Mouse (Mus musculus): ENCODE data around the gene Inpp4a.

The Inpp4a gene

DNA sequence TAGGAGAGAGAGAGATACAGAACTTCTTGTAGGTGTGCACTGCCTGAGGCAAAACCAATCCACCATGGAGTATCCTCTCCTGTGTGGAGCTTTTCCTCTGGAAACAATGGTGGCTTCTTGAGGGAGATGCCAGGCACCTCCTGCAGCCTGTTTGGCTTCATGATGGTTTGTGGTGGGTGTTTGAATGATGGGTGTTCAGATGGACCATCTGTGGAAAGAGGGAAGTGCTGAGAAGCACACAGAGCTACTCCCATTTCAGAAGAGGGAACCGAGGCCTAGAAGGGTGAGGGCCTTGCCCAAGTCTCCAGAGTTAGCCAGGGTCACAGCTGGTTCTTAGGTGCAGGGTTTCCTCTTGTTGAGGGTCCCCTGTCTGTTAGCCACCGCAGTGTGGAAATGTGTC lies 23.0 kb downstream of the Inpp4a start:
- ATAC-seq (ENCODE audit: low TSS enrichment), result peak; percentile 64; the same call in 1 of the 2 replicates

DNA sequence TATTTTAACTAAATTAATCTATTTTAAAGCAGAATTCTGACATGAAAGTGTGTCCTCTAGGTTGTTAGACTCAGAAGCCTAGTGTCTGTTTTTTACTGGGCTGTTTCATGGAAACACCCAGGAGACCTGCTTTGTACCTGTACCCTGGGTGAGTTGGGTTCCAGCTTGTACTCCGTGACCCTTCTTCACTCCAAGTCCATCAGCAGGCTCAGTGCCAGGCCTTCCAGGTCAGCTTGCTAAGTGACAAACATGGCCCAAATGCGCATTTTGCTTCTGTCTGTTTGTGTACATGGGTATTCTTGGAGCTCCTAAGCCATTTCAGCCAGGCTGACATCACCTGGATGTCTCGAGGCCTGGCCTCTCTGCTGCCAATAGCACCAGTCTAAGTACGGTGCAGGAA lies 23.5 kb downstream of the Inpp4a start:
- ATAC-seq (ENCODE audit: low TSS enrichment), result no peak

DNA sequence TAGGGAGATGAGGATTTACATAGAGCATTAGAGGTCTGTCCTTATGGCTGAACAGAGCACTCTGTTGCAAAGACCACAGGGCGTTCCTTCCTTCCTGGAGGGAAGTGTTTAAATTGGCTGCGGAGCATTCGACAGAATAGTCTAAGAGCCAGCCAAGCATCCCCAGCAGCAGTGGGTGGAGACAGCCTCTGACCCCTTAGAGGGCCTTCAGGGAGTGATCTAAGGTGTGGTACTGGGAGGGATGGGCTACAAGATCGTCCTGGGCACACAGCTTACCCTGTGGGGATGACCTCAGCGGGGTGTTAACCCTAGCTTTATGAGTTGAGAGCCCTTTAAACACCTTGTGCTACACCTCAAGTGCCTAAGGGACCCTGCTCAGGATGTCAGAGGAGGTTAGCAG lies 24.9 kb downstream of the Inpp4a start:
- ATAC-seq (ENCODE audit: low TSS enrichment), result no peak

DNA sequence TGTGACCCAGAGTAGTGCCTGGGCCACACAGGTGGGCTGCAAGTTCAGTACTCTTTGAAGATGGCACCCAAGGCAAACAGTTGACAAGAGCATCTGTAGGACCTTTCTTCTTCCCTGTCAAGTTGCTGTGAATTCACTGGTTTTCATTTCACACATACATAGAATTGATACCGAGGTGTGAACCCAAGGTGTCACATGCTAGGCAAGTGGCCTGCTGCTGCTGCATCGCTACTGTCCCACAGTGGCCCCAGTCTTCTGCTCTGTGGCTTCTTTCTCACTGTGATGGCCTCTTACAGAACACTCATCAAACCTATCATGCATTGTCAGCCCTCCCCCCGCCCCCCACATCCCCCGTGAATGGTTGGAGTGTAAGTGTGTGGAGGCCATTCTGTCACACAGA lies 27.6 kb downstream of the Inpp4a start:
- ATAC-seq (ENCODE audit: low TSS enrichment), result no peak

DNA sequence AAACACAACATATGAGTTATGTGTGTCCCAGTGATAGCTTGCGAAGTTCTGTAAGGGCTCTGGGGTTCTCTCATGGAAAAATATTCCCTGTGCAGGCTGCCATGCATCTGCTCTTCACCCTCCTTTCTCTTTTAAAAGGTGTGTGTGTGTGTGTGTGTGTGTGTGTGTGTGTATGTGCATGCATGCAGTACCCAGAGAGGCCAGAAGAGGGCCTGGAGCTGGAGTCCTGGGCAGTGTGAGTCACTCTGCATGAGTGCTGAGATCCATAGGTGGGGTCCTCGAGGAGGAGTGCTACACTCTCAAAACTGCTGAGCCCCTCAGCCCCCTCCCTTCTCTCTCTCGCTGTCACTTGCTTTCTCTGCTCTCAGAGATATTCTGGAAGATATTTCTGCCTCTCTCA lies 29.5 kb downstream of the Inpp4a start:
- no peak for ATAC-seq (ENCODE audit: low TSS enrichment)

DNA sequence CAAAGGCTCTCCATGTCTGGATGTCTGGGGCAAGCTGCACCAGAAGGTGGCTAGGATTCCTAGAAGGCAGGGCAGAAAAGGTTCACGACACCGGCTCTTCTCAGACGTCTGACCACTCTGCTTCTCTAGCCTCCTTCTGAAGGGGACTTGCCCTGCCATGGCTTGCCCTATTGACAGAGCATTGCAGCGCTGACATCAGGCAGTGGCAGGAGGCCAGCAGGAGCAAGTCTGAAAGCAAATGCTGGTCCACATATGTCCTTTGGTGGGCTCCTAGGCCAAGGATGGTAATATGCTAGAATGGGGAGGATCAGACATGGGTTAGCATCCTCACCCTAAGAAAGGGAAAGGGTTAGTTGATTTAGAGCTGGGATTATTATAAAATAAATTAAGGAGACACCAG lies 30.2 kb downstream of the Inpp4a start:
- no peak for ATAC-seq (ENCODE audit: low TSS enrichment)

DNA sequence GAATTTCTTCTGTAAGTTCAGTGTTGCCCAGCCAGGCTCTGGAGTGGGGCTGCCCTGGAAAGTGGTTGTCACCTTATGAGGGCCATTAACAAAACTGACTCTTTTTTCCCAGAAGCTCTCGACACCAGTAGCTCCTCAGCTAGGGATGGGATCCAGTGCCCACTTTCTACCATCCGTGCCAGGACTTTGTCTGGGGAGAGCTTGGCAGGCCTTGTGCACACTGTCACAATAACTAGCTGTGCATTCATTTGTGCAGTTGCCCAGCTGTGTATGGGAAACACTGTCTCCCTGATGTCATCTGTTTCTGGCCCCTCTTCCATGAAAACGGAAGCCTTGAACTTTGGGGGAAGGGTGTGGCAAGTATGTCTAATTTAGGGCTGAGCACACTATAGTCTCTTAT lies 33.1 kb downstream of the Inpp4a start:
- ATAC-seq (ENCODE audit: low TSS enrichment), result no peak

DNA sequence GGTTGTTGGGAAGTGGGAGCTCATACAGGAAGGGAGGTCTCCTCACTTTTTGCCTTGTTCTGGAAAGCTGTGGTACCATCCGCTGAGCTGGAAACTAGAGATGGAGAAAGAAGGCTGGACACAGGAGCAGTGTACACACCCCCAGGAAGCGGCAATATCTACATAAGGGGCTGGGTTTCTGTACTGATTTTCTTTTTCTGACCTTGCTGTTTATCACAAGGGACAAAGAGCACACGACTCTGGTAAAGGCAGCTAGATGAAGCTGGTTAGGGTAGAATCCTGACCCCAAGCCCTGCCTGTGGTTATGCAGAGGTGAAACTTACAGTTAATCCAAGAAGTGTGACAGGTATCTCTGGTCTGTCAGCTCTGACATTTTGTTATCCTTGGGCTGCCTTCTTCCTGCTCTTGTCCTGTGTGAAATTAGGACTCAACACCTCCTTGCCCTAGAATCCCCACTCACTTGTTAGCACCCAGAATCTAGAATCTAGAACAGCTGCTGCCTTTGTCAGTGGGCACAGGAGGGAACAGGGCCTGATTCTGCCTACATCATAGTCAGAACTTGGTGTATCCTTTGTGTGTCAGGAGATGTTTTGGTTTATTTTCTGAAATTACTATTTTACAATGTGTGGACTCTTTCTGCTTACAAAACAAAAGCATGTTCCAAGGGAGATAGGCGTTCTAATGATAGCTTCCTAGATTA lies 34.2 kb downstream of the Inpp4a start:
- peak; percentile 73 for ATAC-seq (ENCODE audit: low TSS enrichment)

DNA sequence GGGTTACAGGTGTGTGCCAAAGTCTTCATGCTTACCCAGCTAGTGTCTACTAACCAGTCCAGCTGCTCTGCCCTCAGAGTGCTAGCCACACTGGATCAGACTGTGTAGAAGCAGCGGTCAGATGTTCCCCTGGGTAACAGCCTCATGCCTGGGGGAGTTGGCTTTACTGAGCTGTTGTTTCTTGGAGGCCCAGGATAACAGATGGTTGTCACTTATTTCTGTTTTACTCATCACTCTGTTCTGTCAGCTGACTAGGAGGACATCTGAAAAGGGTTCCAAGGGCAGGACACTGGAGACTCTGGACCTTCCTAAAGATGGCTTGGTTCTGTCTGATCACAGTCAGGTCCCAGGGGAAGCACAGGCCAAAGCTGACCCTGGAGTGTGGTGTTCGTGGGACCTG lies 36.4 kb downstream of the Inpp4a start:
- no peak for ATAC-seq (ENCODE audit: low TSS enrichment)

DNA sequence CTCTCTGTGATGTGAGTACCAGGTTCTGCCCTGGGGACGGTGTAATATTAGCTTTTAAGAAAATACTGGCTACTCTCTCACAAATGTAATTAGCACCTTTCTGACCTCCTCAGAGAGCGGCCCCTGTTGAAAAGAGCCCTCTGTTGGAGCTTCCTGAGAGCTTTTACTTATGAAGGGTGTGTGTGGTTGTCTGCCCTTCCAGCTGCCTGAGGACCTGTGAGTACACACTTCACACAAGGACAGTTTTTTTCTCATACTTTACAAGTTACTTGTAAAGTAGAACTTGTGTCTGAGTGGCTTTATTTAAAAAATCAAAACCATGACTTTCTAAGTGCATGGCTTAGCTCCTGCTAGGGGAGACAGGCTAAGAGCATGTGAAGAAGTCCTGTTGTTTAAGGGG lies 37.1 kb downstream of the Inpp4a start:
- ATAC-seq (ENCODE audit: low TSS enrichment), result no peak

DNA sequence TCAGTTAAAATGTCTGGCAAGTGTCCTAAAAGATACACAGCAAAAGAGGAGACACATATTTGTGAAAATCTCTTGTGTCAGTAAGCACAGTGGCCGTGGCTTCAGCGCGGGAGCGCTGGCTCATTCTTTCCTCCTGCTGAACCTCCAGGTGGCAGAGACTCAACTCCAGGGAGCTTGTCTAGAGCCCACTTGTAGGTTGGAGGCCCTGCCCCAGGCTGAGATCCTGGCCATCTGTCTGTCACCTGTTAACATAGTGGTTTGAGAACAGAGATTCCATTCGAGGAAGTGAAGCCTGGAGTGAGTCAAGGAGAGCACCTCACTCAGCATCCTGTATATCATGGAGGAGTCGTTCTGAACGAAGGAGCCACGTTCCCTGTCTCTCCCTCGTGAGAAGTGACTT lies 37.6 kb downstream of the Inpp4a start:
- ATAC-seq (ENCODE audit: low TSS enrichment), result no peak

DNA sequence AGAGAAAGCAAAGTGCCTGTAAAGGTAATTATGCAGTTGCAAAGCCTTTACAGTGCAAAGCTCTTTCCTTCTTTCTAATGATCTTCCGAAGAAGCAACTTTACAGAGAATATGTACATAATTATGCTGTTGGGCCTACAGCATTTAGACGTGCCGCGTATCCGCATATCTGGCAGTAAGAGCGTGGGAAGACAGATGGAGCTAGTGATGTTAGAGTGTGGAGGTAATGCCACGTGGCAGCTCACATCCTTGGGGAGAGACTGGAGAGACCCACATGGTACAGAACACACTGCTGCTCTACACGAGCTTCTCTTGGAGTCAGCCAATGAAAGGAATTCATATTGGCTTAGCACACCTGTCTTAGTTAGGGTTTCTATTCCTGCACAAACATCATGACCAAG lies 39.5 kb downstream of the Inpp4a start:
- ATAC-seq (ENCODE audit: low TSS enrichment), result peak; percentile 88

DNA sequence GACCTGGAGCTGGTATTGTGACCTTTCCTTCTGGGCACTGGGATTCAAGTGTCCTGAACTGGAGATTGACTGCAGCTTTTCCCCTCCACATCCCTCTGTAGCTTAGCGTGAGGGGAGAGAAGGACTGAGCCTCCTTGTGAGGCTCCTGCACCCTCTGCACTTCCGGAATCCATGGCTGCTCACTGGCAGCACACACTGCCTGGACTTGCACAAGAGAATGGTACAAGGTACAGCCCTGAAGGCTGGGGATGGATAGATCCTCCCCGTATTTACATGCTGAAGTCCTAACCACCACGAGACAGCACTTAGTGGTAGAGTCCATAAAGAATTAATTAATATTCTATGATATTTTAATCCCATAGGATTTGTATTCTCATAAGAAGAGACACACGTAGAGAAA lies 41.7 kb downstream of the Inpp4a start:
- ATAC-seq (ENCODE audit: low TSS enrichment), result no peak

DNA sequence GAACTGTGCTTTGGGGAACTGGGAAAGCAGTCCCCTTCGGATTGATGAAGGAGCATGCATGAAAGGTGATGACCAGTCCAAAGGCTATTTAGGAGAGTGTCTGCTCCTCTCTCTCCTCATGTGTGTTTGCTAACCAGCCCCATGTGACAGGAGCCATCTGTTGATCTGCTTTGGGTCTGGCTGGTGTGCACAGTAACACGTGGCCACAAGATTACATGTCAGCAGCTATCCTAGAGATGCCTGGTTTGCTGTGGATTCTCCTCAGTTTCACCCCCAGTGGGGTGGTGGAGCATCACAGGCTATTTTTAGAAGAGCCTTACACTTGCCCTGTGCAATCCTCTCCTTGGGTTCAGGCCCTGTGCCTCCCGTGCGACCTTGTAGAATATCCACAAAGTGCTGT lies 42.2 kb downstream of the Inpp4a start:
- no peak for ATAC-seq (ENCODE audit: low TSS enrichment)

DNA sequence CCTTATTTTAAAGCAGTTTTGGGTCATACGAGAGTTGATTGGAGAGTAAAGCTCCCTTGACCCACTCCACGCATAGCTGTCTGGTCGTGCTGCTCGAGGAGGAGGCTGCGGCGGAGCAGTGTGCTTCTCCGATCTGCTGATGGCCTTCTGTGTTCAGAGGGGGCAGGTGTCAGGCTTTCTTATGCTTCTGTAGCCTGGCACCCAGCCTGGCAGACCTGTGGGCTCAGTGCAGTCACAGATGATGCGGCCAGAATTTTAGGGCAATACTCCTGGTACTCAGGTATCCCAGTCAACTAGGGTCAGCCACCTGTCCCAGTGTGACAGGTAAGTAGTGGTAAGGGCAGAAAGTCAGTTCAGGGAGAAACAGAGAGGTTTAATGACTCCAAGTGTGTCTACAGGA lies 42.9 kb downstream of the Inpp4a start:
- ATAC-seq (ENCODE audit: low TSS enrichment), result no peak

DNA sequence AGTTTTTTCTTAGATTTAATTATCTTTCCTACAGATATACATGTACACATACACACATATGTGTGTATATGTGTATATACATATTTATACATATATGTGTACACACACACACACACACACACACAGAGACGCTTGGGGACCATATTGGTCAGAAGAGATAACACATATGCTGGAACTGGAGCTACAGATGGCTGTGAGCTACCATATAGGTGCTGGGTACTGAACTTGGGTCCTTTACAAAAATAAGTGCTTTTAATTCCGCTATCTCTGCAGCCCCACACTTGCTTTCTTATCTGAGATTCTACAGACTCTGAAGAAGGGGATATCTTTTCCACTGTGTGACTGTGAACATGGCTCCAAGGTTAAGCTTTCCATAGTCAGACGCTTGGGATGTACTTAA lies 43.6 kb downstream of the Inpp4a start:
- no peak for ATAC-seq (ENCODE audit: low TSS enrichment)

DNA sequence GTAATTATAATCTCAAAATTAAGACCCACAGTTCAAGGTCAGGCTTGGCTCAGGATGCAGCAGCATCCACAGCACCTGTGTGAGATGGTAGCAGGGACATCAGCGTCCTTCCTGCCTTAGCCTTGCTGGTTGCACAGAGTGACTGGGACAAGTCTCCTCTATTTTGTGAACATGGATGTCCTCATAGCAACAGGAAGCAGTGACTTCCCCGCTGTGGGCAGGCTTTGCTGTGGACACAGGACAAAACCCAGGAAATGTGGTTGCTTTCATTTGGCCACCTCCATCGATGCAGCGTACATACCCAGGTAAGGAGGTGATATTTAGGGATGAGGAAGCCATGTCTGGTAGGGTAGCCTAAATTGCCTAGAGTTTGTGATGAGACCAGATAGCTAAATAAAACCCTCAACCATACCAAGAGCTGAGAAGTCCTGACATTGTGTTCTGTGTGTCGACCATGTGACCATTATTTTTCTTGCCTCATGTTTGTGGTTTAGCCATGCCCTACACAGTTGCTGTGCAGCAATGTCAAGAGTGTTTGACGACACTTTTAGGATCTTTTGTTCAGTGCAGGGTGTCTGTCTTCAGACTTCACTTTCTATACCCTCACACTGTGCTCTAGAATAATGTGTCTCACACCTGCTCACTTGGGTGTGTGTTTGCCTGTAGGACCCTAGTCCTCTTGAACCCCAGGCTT lies 44.7 kb downstream of the Inpp4a start:
- ATAC-seq (ENCODE audit: low TSS enrichment), result no peak

DNA sequence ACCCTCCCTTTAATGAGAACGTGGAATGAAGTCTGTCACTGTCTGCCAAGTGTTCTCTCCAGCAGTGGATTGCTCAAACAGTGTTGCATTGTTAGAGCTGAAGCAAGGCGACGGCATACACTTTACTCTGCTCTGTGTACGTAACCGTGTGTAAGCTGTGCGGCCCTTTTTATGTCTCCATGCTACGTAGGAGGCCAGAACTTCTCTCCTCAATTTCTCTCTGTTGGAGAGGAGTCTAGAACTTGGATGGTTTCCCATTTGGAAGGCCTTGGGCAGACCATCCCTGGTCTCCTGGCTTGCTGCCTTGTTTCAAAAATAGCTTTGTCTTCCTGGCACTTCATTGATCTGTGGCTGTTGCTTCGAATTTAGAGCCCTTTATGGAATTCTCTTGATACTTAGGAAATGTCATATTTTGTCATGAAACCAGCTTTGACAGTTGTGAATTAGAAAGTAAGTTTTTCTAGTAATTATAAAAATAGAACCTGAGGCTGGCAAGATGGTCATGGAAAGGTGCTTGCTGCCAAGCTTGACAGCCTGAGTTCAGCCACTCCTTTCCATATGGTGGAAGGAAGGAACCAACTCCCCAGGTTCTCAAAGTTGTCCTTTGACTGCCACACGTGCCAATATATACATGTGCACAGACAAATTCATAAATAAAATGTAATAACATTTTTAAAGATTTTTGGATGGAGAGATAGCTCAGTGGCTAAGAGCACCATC lies 47.9 kb downstream of the Inpp4a start:
- ATAC-seq (ENCODE audit: low TSS enrichment), result 0 out of 2 replicates have a peak, but pooled peaks have one; percentile 13

DNA sequence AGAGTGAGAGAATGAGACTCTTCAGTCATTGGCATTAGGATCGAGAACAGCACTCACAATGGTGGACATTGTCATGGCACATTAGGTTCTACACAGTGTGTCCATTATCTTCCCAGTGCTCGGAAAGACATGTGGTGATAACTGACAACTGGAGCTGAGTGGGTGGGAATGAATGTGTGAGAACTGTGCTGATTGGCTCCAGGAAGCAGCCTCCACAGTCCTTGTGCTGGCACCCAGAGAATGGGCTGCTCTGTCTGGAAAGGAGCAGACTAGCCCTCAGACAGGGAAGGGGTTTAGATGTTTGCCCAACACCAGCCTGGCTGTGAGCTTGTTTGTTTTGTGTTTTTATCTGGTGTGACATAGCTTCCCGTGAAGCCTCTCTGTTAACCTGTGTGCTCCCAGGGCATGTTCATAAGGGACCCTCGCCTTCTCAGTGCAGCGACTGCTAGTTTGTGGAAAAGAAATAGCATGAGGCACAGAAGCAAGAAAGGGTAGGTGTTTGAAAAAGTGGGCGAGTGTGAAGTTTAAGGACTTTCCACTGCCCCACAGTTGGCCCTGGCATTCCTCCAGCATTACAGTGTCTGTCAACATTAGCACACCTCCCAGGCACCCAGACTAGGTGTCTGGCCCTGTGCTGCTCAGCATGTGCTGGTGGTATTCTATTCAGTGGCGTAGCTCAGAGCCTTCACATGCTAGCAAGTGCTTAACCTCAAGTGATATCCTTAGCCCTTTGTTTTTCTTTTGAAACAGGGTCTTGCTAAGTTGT lies 51.4 kb downstream of the Inpp4a start:
- peak; percentile 75 for ATAC-seq (ENCODE audit: low TSS enrichment)

DNA sequence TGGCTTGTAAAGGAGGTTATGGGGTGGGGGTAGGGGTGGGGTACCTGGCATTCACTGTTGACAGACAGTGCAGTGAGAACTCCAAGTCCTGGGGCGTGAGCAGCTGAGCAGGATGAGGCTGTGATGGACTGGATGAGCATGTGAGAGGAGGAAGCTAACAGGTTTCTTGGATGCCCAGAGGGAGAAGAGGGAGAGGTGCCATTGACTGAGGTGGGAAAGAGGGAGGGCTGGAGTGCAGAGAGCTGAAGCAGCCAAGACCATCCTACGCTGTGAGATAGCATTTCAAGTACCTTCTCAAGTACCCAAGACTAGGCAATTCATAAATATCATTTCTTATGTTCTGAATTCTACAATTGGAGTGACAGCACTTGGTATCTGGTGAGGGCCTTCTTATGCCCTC lies 52.3 kb downstream of the Inpp4a start:
- ATAC-seq (ENCODE audit: low TSS enrichment), result peak; percentile 35

DNA sequence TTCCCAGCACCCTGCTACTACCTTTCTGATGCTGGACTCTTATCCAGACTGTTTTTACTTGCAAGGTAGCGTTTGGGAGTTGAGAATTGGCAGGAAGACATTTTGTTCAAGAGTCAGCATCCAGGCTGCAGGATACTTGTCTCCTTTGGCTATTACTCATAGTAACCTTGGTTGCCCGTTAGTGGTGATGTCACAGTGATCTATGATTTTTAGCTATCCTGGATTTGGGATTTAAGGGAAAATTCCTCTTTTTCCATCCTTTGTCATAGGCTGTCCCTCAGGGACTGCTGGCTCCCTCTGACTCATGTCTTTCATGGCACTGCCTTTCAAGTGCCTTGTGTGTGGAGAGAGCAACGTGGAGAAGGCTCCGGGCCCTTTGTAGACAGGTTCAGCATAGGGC lies 53.8 kb downstream of the Inpp4a start:
- ATAC-seq (ENCODE audit: low TSS enrichment), result no peak

DNA sequence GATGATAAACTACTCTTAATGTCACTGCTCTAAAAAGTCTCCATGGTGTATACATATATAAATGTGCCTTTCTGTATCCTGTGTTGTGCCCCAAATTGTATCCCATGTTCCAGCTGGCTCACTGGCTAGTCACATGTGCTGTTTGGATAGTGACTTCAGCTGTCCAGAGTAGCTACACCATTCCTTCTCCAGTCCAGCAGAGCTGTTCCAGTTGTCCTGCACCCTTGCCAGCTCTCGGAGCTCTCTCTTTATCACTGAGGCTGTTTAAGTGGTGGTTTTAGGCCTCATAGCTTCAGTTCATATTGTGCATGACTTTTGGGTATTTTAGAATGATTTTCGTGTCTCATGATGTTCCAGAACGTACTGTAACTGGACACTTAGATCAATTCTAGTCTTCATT lies 55.8 kb downstream of the Inpp4a start:
- no peak for ATAC-seq (ENCODE audit: low TSS enrichment)
